Mouse (Mus musculus) MEL (cell line): Measurements from ENCODE around the gene Sept9.

ENCODE experiments used
- CTCF ChIP-seq, 3 experiments: IDR thresholded peaks in 2 of 3; conservative IDR thresholded peaks in 1 of 3; 2 replicates each; pipeline ENCODE4 v1.5.1; 2011 to 2012; ENCODE audit warnings: low read length in 3 of 3, low read depth in 2 of 3, mild to moderate bottlenecking in 2 of 3, improper control_type of control experiment in 1 of 3, inconsistent platforms in 1 of 3, mixed read lengths in 1 of 3, moderate library complexity in 1 of 3; ENCODE audit not compliant: control insufficient read depth in 1 of 3, insufficient read depth in 1 of 3, poor library complexity in 1 of 3, severe bottlenecking in 1 of 3
- HCFC1 ChIP-seq: IDR thresholded peaks from 2 replicates; pipeline ENCODE4 v1.6.1; 2012; ENCODE audit warnings: low read depth, mild to moderate bottlenecking, inconsistent platforms, low read length, improper control_type of control experiment, moderate library complexity
- POLR2AphosphoS5 ChIP-seq: IDR thresholded peaks from 2 replicates; pipeline ENCODE4 v1.6.1; 2012; ENCODE audit warnings: low read depth, borderline replicate concordance, mild to moderate bottlenecking, inconsistent platforms, low read length, moderate library complexity, mixed read lengths
- ZNF384 ChIP-seq: IDR thresholded peaks from 2 replicates; pipeline ENCODE4 v1.6.1; 2012; ENCODE audit warnings: low read depth, mild to moderate bottlenecking, inconsistent platforms, low read length, improper control_type of control experiment

- no peak for TF ChIP-seq POLR2AphosphoS5
- no peak for TF ChIP-seq HCFC1
- no peak for TF ChIP-seq CTCF (IDR thresholded peaks at IDR 0.05 in 2 of 3, conservative IDR thresholded peaks at IDR 0.05 in 1 of 3; ENCODE audit: control insufficient read depth in 1 of 3, insufficient read depth in 1 of 3, low read depth in 2 of 3, low read length in 3 of 3, poor library complexity in 1 of 3, severe bottlenecking in 1 of 3)
- TF ChIP-seq ZNF384: no peak
Observed at GRCm38 (mm10) chr11:117349429-117350363, 150.2 kb downstream of the Sept9 start.
